Comparison of ENCODE assay signal across 16 mouse cellular contexts in the genomic region with DNA sequence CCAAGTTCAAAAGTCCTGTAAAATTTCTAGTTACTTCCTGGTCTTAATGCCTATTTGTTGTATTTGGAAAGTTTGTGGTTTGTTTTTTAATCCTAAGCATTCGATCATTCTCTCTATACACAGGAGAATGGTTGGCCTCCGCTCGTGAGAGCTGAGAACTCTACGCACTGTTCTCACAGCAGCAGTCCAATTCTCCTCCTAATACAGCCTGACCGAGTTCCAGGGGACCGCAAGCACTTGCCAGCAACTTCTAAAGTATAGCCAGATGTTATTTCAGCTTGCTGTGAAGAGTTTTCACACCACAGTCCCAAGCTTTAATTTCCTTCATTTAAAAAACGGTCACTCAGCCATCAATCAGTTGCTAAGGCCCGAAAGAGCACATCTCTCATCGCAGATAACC.
DNase-seq lines count a peak whose midpoint lies in the region; ATAC-seq lines count a peak whose summit lies in the region.
"Had no signal": no experiment of that assay in that cellular context is flagged by ENCODE, and none has a peak within 500 bp of the region (broad histone marks: within the 10 kb centered on the region; RNA-seq: fewer than 3 reads in every experiment).

No protein-coding gene starts in this region.

- H3K4me2 ChIP-seq in limb, embryonic 12.5 days = no peak overlapping the region
- H3K4me2 ChIP-seq: forebrain, embryonic 13.5 days; hindbrain, embryonic 14.5 days; lung, embryonic 14.5 days had no signal

- H3K27me3 ChIP-seq in limb, embryonic 12.5 days = no peaks in the 10 kb centered on the region
- no peaks in the 10 kb centered on the region for H3K27me3 ChIP-seq in limb, embryonic 10.5 days (ENCODE audit: low read depth, poor library complexity, severe bottlenecking)
- H3K27me3 ChIP-seq: forebrain, embryonic 13.5 days had no signal

- H3K36me3 ChIP-seq in limb, embryonic 12.5 days = no peaks in the 10 kb centered on the region
- H3K36me3 ChIP-seq in limb, embryonic 10.5 days = no peaks in the 10 kb centered on the region

- 0 out of 2 replicates have a peak, but pooled peaks cover 3% of the 10 kb centered on the region for H3K4me1 ChIP-seq in limb, embryonic 12.5 days (replicated peaks)
- no peaks in the 10 kb centered on the region for H3K4me1 ChIP-seq in limb, embryonic 10.5 days
- H3K4me1 ChIP-seq: forebrain, embryonic 13.5 days had no signal

- H3K9ac ChIP-seq in limb, embryonic 12.5 days (replicated peaks) = no peak overlapping the region
- H3K9ac ChIP-seq: forebrain, embryonic 13.5 days; hindbrain, embryonic 14.5 days; lung, embryonic 14.5 days had no signal

- no peak for ATAC-seq in limb, embryonic 12.5 days (ENCODE audit: insufficient number of reproducible peaks, insufficient read depth, low FRiP score, low TSS enrichment, low read depth)
- ATAC-seq: CD4-positive, CD25-positive, alpha-beta regulatory T cell, adult 4 months; forebrain, embryonic 13.5 days had no signal

- DNase-seq in limb, embryonic 10.5 days (ENCODE audit: low spot score) = no peak
- DNase-seq in gastrocnemius, adult 18-20 months (ENCODE audit: low spot score) = peak; percentile 56
- DNase-seq in heart, adult 8-10 months (ENCODE audit: low spot score) = peak; percentile 20
- peak; percentile 7 for DNase-seq in lung, postnatal 14 days
- no peak for DNase-seq in embryo, embryonic 10 days (ENCODE audit: low spot score)
- no peak for DNase-seq in B cell, adult 2 months
- DNase-seq: cerebellum, adult 9-10 months; kidney, adult 2 months; left cerebral cortex, postnatal 4 days; lung, embryonic 14.5 days; midbrain, embryonic 14.5 days; right cerebral cortex, adult 18-20 months had no signal

- 69% methylated on average over 9 of the region's 9 CpGs for WGBS in limb, embryonic 12.5 days
- 82% methylated on average over 9 of the region's 9 CpGs for WGBS in limb, embryonic 10.5 days

- no peak overlapping the region for H3K4me3 ChIP-seq in limb, embryonic 12.5 days (replicated peaks)
- no peak overlapping the region for H3K4me3 ChIP-seq in limb, embryonic 10.5 days
- H3K4me3 ChIP-seq: forebrain, embryonic 13.5 days had no signal

- H3K27ac ChIP-seq in limb, embryonic 12.5 days = peak overlapping the region; percentile 8; the same call in 1 of the 2 replicates
- no peak overlapping the region for H3K27ac ChIP-seq in limb, embryonic 10.5 days
- H3K27ac ChIP-seq: forebrain, embryonic 13.5 days; hindbrain, embryonic 14.5 days had no signal

- no peaks in the 10 kb centered on the region for H3K9me3 ChIP-seq in limb, embryonic 12.5 days
- no peaks in the 10 kb centered on the region for H3K9me3 ChIP-seq in limb, embryonic 10.5 days (replicated peaks)
- H3K9me3 ChIP-seq: forebrain, embryonic 13.5 days had no signal

Comparison
In these comparisons a context has a peak if more than half of its experiments do, and no peak if none do; other contexts are left out.
1. DNase-seq: peak in gastrocnemius, adult 18-20 months (single experiment), heart, adult 8-10 months (single experiment) and lung, postnatal 14 days (single experiment); none in limb, embryonic 10.5 days (single experiment), embryo, embryonic 10 days (single experiment) and B cell, adult 2 months (0 of 2).